Mouse (Mus musculus) bone marrow, adult 2 months (tissue): ENCODE measurements around the gene Reep6.

Experiments
- CTCF ChIP-seq: fragments of 200-500 bp; IDR thresholded peaks from 2 replicates; pipeline ENCODE4 v1.5.1; 2011; ENCODE audit warnings: low read length, control low read depth; ENCODE audit not compliant: control insufficient read depth, insufficient read depth
- POLR2A ChIP-seq: fragments of 200-500 bp; IDR thresholded peaks from 2 replicates; pipeline ENCODE4 v1.6.1; 2011; ENCODE audit warnings: low read depth, mild to moderate bottlenecking, control low read depth, low read length, borderline replicate concordance; ENCODE audit not compliant: control insufficient read depth

- no peak for TF ChIP-seq CTCF
- TF ChIP-seq POLR2A: no peak
Observed at GRCm38 (mm10) chr10:80285222-80286070, 44.3 kb upstream of the Reep6 start.
